Mouse (Mus musculus): Measurements from ENCODE around the gene Cxcl13.

The Cxcl13 gene

DNA sequence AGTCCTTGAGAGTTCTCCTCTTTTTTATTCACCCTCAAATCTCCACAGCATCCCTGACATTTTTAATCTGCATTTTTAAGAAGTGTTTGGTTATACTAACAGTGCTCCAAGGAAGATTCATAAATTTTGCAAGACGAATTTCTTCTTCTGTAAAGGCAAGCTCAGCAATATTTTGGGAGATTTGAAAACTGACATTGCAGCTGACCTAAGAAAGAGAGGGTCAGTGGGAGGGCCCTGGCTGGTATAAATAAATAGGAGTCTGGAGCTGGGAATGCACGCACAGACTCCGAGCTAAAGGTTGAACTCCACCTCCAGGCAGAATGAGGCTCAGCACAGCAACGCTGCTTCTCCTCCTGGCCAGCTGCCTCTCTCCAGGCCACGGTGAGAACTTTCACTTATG is at the start of gene Cxcl13:
Gene Cxcl13 (plus strand): TSS at position 301 of the 400 bp plus-strand sequence.
- TF ChIP-seq GATA4 (IDR thresholded peaks at IDR 0.05; ENCODE audit: insufficient replicate concordance, low read length), result no peak

DNA sequence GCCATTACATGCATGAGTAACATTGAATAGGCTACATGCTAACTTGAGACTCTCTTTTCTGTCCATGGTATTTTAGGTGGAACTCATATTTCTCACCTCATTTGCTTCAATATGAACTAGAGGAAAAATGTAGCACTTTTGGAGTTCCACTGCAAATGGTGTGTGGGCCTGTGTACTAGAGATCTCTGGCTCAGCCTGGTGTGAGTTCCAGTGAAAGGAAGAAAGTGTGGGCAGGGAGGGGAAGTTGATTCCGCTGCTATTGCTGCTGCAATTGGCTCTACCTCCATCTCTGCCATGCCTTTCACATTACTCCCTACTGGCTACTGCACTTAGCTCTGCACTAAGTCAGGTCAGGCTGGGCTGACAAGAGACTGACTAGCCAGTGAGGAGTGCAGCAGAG is 45.7 kb upstream of the Cxcl13 start:
- no peak for TF ChIP-seq GATA4 (IDR thresholded peaks at IDR 0.05; ENCODE audit: insufficient replicate concordance, low read length)

DNA sequence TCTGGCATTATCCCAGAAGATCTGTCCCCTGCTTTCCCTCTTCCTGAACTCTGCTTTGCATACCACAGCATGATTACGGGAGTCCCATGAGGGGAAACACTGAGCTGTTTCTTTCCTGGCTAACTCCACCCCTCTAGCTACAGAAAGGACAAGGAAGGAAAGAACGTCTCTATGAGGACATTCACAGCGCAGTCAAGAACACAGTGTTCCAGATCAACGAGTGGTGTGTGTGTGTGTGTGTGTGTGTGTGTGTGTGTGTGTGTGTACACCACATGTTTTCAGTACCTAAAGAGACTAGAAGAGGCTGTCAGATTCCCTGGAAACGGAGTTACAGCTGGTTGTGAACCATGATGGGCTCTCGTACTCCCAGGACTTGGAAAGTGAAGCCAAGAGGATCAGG is 38.3 kb upstream of the Cxcl13 start:
- TF ChIP-seq GATA4 (IDR thresholded peaks at IDR 0.05; ENCODE audit: insufficient replicate concordance, low read length), result no peak

DNA sequence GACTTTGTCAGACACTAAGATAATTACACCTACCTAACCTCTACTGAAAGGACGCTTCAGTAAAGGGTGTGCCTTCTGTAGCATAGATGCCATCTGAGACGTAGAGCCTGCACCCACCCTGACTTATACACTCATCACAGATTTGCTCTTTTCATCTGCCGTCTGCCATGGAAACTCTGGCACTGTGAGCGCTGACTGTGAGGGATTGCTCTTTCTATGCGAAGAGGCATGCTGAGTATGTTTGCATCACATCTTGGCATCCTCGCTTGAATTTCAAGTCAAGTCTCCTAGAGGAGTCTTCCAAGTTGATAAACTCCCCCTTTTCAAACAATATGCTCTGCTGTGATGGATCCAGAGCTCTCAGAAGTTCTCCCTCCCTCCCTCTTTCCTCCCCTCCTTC is 32.7 kb upstream of the Cxcl13 start:
- TF ChIP-seq GATA4 (IDR thresholded peaks at IDR 0.05; ENCODE audit: insufficient replicate concordance, low read length), result no peak

DNA sequence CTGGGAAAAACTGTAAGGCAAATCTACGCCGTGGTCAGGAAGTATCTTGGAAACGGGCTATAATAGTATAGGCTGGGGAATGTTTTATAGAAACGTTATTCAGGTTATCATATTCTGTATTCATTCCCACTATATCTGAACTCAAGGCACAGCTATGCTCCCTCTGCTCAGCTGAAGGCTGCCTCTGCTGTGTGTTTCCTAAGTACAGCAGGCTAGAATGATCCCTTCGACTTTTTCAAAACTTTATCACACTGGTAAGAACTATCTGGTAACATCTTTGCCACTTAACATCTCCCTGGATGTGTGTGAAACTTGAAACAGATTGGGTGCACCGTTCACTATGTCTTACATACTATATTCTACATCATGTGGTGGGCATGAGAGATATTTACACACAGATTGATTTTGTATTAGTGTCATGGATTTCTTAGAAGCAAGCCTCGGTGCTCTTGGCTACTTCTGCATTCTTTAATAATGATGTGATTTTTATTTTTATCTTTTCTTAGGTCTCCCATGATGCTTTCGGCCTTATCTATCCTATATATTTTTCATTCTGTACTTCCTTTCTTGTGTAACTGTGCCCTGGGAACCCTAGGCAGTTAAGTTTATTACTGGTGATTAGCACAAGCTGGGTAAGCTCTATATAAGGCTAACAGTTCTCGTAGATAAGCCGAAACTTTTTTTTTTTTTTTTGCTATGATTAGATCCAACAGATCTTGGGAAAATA is 31.4 kb upstream of the Cxcl13 start:
- no peak for TF ChIP-seq GATA4 (IDR thresholded peaks at IDR 0.05; ENCODE audit: insufficient replicate concordance, low read length)

DNA sequence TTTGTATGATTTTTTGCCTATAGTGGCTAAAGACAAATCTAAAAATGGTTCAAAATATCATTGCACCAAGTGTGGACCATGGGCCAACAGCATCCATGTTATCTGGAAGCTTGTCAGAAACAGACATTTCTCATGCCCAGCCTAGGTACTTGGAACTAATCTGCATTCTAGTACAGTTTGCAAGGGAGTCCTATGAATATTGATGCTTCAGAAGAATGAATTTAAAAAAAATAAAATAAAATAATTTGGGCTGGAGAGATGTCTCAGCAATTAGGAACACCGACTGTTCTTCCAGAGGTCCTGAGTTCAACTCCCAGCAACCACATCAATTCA is 30.9 kb upstream of the Cxcl13 start:
- TF ChIP-seq GATA4 (IDR thresholded peaks at IDR 0.05; ENCODE audit: insufficient replicate concordance, low read length), result no peak

DNA sequence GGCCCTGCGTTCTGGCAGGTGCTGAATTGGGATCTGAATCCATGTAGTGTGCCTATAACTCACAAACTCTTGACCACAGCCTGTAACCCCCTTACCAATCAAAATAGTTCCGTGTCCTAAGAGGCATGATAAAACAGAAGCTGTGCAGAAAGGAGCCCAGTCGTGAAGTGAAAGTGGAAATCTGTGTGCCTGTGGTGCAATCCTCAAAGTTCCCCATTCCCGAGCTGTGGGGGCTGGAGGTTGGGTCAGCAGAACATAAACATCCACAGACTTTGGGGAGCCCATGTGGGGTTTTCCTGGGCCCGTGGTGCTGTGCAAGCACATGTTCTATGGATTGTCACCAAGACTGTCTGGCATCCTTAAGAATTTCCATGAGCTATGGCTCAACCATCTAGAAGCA is 21.7 kb upstream of the Cxcl13 start:
- no peak for TF ChIP-seq GATA4 (IDR thresholded peaks at IDR 0.05; ENCODE audit: insufficient replicate concordance, low read length)

DNA sequence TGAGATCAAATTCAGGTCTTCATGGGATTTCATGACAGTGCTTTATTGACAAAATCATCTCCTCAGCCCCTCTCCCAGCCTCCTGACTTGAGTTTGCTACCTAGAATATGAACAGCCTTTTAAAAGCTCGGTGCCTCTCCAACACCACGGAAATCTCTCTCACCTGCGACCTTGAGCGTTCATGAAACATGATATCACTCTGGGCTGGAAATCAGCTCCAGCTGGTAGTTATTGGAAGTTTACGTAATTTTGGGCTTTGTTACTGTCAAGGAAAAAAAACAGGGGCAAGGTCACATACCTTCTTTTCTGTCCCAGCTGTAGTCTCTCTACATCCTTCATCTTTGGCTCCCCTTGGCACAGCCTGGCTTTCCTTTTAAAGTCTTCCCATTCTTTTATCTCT is 20.7 kb upstream of the Cxcl13 start:
- no peak for TF ChIP-seq GATA4 (IDR thresholded peaks at IDR 0.05; ENCODE audit: insufficient replicate concordance, low read length)

DNA sequence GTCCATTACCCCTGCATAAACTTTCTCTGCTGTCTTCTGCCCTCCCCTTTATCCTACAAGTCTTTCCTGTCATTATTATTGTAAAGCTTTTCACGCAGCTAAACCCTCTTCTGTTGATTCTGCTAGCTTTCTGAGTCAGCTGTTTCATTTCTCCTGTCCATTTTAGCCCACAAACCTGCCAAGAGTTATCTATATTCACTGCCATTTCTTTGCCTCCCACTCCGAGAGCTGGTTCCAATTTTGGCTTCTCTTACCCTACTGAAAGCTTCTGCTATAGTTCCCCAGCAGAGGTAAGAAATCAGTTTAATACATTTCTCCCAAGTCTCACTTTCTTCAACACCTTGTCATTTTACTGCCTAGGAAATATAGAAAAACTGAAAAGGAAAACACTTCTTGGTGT is 19.6 kb upstream of the Cxcl13 start:
- no peak for TF ChIP-seq GATA4 (IDR thresholded peaks at IDR 0.05; ENCODE audit: insufficient replicate concordance, low read length)

DNA sequence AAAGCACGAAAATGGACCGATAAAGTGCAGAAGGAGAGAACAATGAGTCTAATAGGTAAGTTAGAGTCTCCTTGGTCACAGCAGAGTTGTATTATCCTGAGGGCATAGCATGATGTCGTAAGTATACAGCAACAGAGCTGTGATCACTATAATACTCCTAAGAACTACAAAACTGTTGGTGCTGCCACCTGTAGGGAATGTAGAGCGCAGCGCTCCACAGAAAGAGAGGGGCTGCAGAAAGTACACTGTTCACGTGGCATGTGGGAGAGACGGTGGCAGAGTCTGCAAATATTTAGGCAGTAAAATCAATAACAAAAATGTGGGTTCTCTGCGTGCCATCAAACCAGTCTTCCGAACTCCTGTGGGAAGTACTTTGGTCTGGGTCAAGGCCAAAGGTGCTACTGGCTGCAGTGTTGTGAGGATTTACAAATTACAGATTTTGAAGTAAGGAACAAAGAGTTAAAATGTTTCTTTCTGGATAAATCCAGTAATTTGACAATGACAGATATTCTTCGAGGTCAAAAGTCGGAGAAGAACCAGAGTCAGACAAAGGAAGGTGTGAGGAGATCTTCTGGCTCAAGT is 18.6 kb upstream of the Cxcl13 start:
- TF ChIP-seq GATA4 (IDR thresholded peaks at IDR 0.05; ENCODE audit: insufficient replicate concordance, low read length), result no peak

DNA sequence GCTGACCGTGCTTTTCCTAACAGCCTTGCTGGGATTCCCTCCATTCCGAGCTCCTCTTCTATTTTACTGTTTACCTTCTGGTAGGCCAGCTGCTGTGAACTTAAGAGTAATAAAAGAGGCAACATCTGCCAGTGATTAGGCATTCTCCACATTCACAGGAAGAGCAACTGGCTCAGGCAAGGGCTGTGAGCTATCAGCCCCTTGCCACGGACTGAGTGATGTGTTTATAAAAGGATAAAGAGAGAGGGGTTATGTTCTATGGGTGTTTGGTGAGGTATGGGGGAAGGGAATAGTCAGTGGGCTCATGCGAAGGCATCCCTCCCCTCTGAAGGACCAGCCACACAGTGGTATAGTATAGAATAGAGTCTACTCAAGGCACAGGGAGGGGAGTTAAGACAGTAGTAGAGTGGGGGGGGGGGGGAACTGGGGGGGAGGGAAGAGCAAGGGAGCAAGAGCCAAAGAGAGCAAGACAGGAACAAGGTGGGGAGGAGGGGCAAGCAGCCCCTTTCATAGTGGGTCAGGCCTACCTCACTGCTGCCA is 16.0 kb upstream of the Cxcl13 start:
- TF ChIP-seq GATA4 (IDR thresholded peaks at IDR 0.05; ENCODE audit: insufficient replicate concordance, low read length), result no peak

DNA sequence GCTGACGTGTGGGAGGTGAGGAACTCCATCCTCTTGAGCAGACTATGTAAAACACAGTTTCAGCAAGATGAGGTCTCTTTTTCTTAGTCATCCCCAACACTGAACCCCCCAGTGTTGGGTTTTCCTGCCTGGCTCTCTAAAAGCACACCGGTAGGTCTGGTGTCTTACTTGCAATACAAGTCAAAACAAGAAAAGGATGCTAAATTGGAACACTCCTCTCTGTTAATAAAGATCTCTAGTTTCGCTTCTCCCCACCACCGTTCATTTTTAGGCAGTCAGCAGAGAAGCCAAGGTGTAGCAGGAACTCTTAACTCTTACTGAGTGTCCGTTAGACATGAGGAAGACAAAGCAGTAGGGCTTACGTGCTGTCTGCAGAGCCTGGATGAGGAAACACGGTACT is 15.2 kb upstream of the Cxcl13 start:
- no peak for TF ChIP-seq GATA4 (IDR thresholded peaks at IDR 0.05; ENCODE audit: insufficient replicate concordance, low read length)

DNA sequence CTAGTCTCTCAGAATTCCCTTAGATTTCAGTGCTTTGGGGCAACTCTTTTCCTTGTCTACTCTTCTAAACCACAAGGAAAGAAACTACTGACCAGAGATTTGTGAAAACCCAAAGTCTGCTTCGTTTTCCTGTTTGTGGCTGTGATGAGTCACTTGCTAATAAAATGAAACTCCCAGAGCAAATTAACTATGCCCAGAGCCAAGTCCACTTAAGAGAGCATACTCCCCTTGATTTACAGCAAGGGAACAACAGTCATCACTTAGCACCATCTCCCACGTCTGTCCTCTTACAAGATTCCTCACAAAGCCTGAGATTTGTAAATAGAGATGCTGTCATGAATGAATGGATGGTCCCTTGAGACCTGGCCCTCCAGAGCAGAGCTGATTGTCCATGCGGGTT is 11.6 kb upstream of the Cxcl13 start:
- TF ChIP-seq GATA4 (IDR thresholded peaks at IDR 0.05; ENCODE audit: insufficient replicate concordance, low read length), result no peak

DNA sequence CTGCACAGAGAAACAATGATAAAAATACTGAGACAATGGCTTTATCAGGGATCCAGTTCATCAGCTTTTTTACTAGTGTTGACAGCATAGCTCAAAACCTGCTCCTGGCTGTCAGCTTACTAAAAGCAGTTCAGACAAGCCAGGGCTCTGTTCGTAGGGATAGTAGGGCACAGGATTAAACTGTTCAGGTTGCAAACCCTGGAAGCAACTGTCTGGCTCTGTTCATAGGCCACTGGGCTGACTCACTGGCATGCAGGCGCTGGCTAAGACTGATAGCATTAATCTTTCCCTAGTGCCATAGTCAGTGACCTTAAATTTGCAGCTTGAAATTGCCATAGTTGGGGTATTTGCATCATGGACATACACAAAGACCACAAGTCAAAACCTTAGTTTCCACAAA is 10.4 kb upstream of the Cxcl13 start:
- no peak for TF ChIP-seq GATA4 (IDR thresholded peaks at IDR 0.05; ENCODE audit: insufficient replicate concordance, low read length)

DNA sequence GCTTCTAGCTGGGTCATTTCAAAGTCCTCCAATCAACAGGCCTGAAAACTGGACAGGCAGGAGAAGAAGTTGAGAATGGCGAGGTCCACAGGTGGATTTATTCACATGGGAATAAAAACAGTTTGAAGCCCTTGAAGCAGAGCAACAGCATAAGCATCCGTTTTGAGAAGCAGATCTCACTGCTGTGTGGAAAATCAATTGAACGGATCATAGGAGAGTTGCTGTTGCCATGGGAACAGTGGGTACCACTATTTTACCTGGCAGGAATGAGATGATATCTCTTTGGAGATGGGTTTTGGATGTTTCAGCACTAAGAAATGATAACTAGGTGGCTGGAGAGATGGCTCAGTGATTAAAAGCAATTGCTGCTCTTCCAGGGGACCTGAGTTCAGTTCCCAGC is 8.1 kb upstream of the Cxcl13 start:
- TF ChIP-seq GATA4 (IDR thresholded peaks at IDR 0.05; ENCODE audit: insufficient replicate concordance, low read length), result no peak

DNA sequence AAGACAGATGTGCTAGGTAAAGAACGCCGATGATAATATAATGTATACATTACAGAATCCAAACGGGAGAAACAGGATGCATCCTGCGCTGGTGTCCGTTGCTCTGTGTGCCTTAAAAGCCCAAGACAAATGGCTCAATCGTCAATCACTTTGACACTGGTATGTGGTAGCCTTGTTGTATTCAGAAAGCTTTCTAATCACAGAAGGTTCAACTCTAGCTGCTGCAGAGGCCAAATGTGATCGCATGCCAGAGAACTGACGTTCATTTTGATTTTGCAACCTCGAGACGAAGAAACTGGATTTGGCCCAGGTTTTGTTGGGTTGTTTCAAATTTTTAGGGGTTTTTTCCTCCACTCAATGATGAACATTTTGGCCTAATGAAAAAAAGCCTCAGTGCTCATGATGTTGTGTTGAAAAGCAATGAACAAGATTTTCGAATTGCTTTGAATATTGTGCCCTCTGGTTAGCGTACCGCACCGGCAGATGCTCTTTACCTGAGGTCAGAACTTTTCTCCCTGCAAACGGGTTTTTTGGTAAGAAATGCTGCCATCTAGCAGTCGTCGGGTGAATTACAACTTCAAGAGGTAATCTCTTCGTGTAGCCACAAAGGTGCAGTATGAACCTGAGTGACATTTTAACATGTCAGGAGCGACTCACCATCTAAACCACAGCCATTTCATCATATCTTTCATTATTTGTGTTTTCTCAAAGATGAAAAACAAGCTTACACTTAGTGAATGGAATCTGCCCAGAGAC is 6.6 kb upstream of the Cxcl13 start:
- TF ChIP-seq GATA4 (IDR thresholded peaks at IDR 0.05; ENCODE audit: insufficient replicate concordance, low read length), result no peak
